Mouse (Mus musculus): ENCODE data around the gene Arhgap27.
"Not testable (repeated sequence)": the region's sequence is repeated elsewhere in the genome, so short reads cannot be mapped to it uniquely, and the experiment has no call there.

DNA sequence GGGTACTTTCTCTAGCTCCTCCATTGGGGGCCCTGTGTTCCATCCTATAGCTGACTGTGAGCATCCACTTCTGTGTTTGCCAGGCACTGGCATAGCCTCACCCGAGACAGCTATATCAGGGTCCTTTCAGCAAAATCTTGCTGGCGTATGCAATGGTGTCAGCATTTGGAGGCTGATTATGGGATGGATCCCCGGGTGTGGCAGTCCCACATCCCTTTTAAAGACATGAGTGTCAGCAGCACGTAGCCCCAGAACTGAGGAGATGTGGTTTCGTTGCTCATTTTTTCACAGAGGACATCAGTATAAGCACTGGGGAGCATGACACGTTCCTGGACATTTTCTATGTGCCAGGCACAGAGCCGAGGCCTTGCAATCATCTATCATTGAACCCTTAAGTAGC is 72.7 kb downstream of the Arhgap27 start:
- TF ChIP-seq TCF12 (IDR thresholded peaks at IDR 0.05; ENCODE audit: insufficient read depth, poor library complexity, severe bottlenecking); POLR2A (IDR thresholded peaks at IDR 0.05; ENCODE audit: insufficient read length, low read depth); MYOG (IDR thresholded peaks at IDR 0.05; ENCODE audit: control insufficient read depth in 1 of 3, insufficient read depth in 1 of 3, insufficient read length in 2 of 3, low read depth in 2 of 3); POLR2AphosphoS2 (IDR thresholded peaks at IDR 0.05; ENCODE audit: insufficient read length, low read depth); E2F4 (IDR thresholded peaks at IDR 0.05; ENCODE audit: insufficient read depth); USF1 (IDR thresholded peaks at IDR 0.05; ENCODE audit: low read depth): not testable (repeated sequence)

All from myocyte (in vitro differentiated cells).